Mouse (Mus musculus): ENCODE measurements at regions not wholly inside any gene's neighbourhood (a gene's known extent, or its start where the extent isn't known, plus 50 kb on each side); places are given as distances from the start of the nearest gene placed in this dataset.

DNA sequence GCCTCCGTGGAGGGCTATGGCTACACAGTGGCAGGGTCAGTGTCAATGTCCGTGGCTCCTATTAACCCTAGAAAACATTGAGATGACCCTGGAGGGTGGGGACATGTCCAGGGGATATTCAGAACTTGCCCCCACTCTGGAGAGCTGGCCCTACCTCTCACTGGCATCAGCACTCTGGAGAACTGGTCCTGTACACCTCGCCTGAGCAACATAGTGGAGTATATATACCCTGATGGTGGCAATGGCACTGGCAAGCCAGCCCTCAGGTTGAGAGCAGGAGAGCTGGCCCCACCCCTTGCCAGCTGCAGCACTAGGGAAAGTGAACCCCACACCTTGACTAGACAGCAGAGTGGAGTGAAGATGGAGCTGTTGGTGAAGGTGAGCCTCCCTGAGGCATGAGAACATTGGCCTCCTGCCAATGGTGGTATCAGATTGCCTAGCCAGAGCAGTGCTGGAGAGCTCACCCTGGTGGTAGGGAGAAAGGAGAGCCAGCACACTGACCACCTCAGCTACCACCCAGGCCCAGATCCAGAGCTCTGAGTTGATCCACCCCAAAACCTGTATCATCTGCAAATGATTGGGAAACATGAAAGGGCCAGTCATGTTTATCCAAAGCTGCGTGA lies 64.5 kb upstream of the Mad2l1 start:
- peak; percentile 44; the same call in 1 of the 2 replicates for ATAC-seq (ENCODE audit: insufficient read depth)

DNA sequence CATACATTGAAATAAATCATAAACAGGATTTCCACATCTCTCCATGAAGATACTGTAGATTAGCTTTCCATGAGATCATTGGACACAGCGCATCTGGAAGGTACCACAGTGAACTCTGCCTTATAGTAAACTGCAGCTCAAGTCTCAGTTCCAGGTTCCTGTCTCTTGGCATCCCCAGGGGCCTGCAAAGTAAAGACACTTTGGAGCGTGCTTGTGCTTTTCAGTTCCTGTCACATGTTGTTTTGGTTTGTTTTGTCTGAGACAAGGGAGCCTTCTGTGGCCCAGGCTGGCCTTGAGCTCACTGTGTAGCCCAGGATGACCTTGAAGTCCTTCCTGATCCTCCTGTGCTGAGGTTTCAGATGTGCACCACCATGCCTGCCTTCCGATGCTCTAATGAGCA lies 63.4 kb upstream of the Mad2l1 start:
- no peak for ATAC-seq (ENCODE audit: insufficient read depth)

More for the DNA sequence above, 64.5 kb upstream of the Mad2l1 start:
- 80% methylated on average over 4 of the region's 4 CpGs for WGBS
- no peaks in the 10 kb centered on the region for H3K27me3 ChIP-seq (ENCODE audit: insufficient read depth, low read length)
- no peak overlapping the region for H3K27ac ChIP-seq (ENCODE audit: low read depth)
- H3K9ac ChIP-seq = no peak overlapping the region
- DNase-seq = no peak
- H3K4me1 ChIP-seq (ENCODE audit: insufficient read depth) = no peaks in the 10 kb centered on the region
- TF ChIP-seq CTCF (IDR thresholded peaks at IDR 0.05; ENCODE audit: low read depth) = no peak; the same call in 1 of the 2 replicates
- no peaks in the 10 kb centered on the region for H3K9me3 ChIP-seq (ENCODE audit: low read depth, low read length)
- H3K4me3 ChIP-seq (ENCODE audit: low read depth, low read length) = no peak overlapping the region
- H3K4me2 ChIP-seq = no peak overlapping the region
- H3K36me3 ChIP-seq (ENCODE audit: insufficient read depth) = no peaks in the 10 kb centered on the region

DNA sequence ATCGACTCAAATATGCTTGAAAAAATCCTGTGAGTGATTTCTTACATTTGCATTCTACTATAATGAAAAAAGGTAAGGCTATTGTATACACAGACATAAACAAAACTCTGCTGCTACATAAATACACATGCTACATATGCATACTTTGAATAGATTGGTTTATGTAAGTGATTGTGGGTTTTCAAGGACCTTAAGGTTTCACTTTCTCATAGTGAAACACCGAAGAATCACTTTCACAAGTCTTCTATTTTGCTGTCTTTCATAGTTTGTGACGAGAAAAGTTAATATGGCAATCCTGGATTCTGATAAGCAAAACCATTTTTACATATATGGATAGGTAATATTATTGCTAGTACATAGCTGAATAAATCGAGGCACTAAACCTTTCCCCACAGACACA lies 62.5 kb upstream of the Mad2l1 start:
- 73% methylated on average over 4 of the region's 4 CpGs for WGBS
- no peak for DNase-seq
- no peaks in the 10 kb centered on the region for H3K36me3 ChIP-seq (ENCODE audit: insufficient read depth)

More for the DNA sequence above, 63.4 kb upstream of the Mad2l1 start:
- no peak overlapping the region for H3K9ac ChIP-seq
- no peak overlapping the region for H3K4me2 ChIP-seq
- no peaks in the 10 kb centered on the region for H3K9me3 ChIP-seq (ENCODE audit: low read depth, low read length)
- no peak overlapping the region for H3K27ac ChIP-seq (ENCODE audit: low read depth)
- H3K4me1 ChIP-seq (ENCODE audit: insufficient read depth) = no peaks in the 10 kb centered on the region
- DNase-seq = no peak
- TF ChIP-seq CTCF (IDR thresholded peaks at IDR 0.05; ENCODE audit: low read depth) = no peak
- no peaks in the 10 kb centered on the region for H3K36me3 ChIP-seq (ENCODE audit: insufficient read depth)
- H3K27me3 ChIP-seq (ENCODE audit: insufficient read depth, low read length) = no peaks in the 10 kb centered on the region
- 74% methylated on average over 3 of the region's 3 CpGs for WGBS
- H3K4me3 ChIP-seq (ENCODE audit: low read depth, low read length) = no peak overlapping the region

DNA sequence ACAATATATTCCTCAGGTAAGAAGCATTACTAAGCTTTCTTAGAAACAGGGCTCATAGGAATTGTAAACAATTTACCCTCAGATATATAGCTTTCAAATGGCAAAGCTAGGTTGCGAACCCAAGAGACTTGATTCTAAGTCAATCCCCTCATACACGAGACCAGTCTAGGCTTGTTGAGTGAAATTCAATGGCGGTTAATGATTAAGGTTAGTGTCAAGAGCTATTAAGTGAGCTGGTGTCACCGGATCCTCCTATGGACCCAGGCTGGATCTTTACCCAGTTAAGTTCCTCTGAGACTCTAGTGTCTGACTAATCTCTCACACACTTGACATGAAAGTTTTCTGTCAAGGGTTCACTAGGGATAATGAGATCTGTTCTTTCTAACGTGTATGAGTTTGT lies 57.6 kb upstream of the Mad2l1 start:
- ATAC-seq (ENCODE audit: insufficient read depth) (peak; percentile 79), DNase-seq (peak; percentile 49)
- 23% methylated on average over 5 of the region's 5 CpGs for WGBS
- Histone ChIP-seq H3K4me2 (no peak overlapping the region), H3K36me3 (ENCODE audit: insufficient read depth) (no peaks in the 10 kb centered on the region), H3K4me3 (ENCODE audit: low read depth, low read length) (no peak overlapping the region), H3K9ac (no peak overlapping the region), H3K27ac (ENCODE audit: low read depth) (no peak overlapping the region), H3K9me3 (ENCODE audit: low read depth, low read length) (no peaks in the 10 kb centered on the region), H3K4me1 (ENCODE audit: insufficient read depth) (peaks cover 6% of the 10 kb centered on the region), H3K27me3 (ENCODE audit: insufficient read depth, low read length) (no peaks in the 10 kb centered on the region)
- no peak for TF ChIP-seq CTCF (IDR thresholded peaks at IDR 0.05; ENCODE audit: low read depth)

More for the DNA sequence above, 62.5 kb upstream of the Mad2l1 start:
- ATAC-seq (ENCODE audit: insufficient read depth) = no peak
- peaks cover 2% of the 10 kb centered on the region; the same call in 1 of the 2 replicates for H3K4me1 ChIP-seq (ENCODE audit: insufficient read depth)
- no peaks in the 10 kb centered on the region for H3K9me3 ChIP-seq (ENCODE audit: low read depth, low read length)
- no peak overlapping the region for H3K4me2 ChIP-seq
- no peaks in the 10 kb centered on the region for H3K27me3 ChIP-seq (ENCODE audit: insufficient read depth, low read length)
- no peak overlapping the region for H3K27ac ChIP-seq (ENCODE audit: low read depth)
- no peak for TF ChIP-seq CTCF (IDR thresholded peaks at IDR 0.05; ENCODE audit: low read depth)
- H3K4me3 ChIP-seq (ENCODE audit: low read depth, low read length) = no peak overlapping the region
- H3K9ac ChIP-seq = no peak overlapping the region

DNA sequence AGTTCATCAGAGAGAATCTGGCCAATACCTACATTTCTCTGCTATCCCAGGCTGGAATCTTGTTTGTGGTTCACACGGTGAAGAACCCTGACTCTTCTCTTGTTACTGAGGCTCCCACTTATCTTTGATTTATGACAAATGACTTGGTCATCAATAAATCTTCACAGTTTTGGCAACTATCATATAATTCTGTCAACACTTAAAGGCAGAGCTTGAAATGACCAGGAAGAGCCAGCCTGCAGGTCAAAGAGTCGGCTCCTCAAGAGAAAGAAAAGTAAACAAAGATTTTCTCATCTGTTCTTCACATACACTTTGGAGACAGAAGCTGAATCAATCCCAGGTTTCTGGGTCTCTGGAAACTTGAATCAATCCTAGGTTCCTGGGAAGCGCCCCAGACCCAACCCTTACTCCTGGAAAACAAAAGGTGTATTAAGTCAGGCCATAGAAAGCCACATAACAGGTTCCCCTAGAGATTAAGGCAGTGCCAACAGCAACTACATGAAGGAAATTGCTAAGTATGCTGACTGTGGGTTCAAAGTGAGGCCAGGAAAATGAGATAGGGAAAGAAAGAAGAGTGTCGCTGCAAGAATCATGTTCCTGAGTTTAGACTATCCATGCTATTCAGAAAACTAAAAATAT lies 56.7 kb upstream of the Mad2l1 start:
- ATAC-seq (ENCODE audit: insufficient read depth) (peak; percentile 41; the same call in 1 of the 2 replicates), DNase-seq (peak; percentile 57)
- no peak for TF ChIP-seq CTCF (IDR thresholded peaks at IDR 0.05; ENCODE audit: low read depth)
- Histone ChIP-seq H3K9ac (no peak overlapping the region), H3K4me1 (ENCODE audit: insufficient read depth) (peaks cover 6% of the 10 kb centered on the region), H3K4me3 (ENCODE audit: low read depth, low read length) (no peak overlapping the region), H3K27me3 (ENCODE audit: insufficient read depth, low read length) (no peaks in the 10 kb centered on the region), H3K27ac (ENCODE audit: low read depth) (no peak overlapping the region), H3K4me2 (no peak overlapping the region), H3K9me3 (ENCODE audit: low read depth, low read length) (no peaks in the 10 kb centered on the region), H3K36me3 (ENCODE audit: insufficient read depth) (no peaks in the 10 kb centered on the region)
- 3% methylated on average over 4 of the region's 4 CpGs for WGBS

DNA sequence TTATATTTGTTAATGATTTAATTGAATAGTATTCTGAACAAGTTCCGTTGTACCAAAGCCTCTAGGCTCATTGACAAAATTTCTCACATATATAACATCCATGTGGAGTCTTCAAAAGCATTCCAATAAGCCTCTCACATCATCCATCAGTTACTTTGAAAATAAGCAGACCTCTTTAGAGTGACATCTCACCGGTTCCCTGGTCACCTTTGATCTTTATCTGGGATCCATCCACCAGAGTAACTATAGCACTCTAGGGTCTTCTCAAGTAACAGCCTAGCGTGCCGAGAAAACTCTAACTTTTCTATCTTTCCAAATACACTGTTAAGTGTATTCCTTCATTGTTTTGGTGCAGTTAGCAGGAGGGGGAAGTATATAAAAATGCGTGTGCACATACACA lies 55.6 kb upstream of the Mad2l1 start:
- H3K27ac ChIP-seq (ENCODE audit: low read depth) = no peak overlapping the region
- no peak for TF ChIP-seq CTCF (IDR thresholded peaks at IDR 0.05; ENCODE audit: low read depth)
- no peak for DNase-seq
- no peaks in the 10 kb centered on the region for H3K36me3 ChIP-seq (ENCODE audit: insufficient read depth)
- 36% methylated on average over 5 of the region's 5 CpGs for WGBS
- H3K9ac ChIP-seq = no peak overlapping the region
- no peak overlapping the region for H3K4me2 ChIP-seq
- peaks cover 6% of the 10 kb centered on the region for H3K4me1 ChIP-seq (ENCODE audit: insufficient read depth)
- no peak for ATAC-seq (ENCODE audit: insufficient read depth)
- H3K27me3 ChIP-seq (ENCODE audit: insufficient read depth, low read length) = no peaks in the 10 kb centered on the region
- H3K9me3 ChIP-seq (ENCODE audit: low read depth, low read length) = no peaks in the 10 kb centered on the region
- no peak overlapping the region for H3K4me3 ChIP-seq (ENCODE audit: low read depth, low read length)

DNA sequence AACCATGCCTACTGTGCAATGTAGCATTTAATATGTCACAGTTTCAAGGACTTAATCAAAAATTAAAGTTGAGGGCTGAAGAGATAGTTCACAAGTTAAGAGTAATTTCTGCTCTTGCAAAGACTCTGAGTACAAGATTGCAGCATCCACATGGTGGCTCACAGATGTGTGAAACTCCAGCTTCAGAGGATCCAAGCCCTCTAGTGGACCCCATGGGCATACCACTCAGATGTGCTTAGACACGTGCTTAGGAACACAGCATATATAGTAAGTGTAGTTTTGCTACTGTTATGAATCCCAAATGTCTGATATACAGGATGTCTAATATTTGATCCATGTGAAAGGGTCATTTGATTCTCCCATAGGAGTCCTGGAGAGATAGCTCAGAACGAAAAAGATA lies 55.0 kb upstream of the Mad2l1 start:
- 49% methylated on average over 2 of the region's 2 CpGs for WGBS
- ATAC-seq (ENCODE audit: insufficient read depth) (no peak; the same call in 1 of the 2 replicates), DNase-seq (peak; percentile 71)
- Histone ChIP-seq H3K27ac (ENCODE audit: low read depth) (no peak overlapping the region), H3K4me2 (no peak overlapping the region), H3K9me3 (ENCODE audit: low read depth, low read length) (no peaks in the 10 kb centered on the region), H3K9ac (no peak overlapping the region), H3K27me3 (ENCODE audit: insufficient read depth, low read length) (no peaks in the 10 kb centered on the region), H3K36me3 (ENCODE audit: insufficient read depth) (no peaks in the 10 kb centered on the region), H3K4me3 (ENCODE audit: low read depth, low read length) (no peak overlapping the region), H3K4me1 (ENCODE audit: insufficient read depth) (peaks cover 6% of the 10 kb centered on the region)
- peak; percentile 53 for TF ChIP-seq CTCF (IDR thresholded peaks at IDR 0.05; ENCODE audit: low read depth)
